Mouse (Mus musculus) liver, postnatal 0 days (tissue): Measurements from ENCODE around the gene Ccdc83.

ENCODE experiments used
- CTCF ChIP-seq: sonication (generic); IDR thresholded peaks from 2 replicates; pipeline ENCODE4 v1.5.1; 2016; ENCODE audit warnings: antibody characterized with exemption, low read depth
- EP300 ChIP-seq: IDR thresholded peaks from 2 replicates; pipeline ENCODE4 v1.6.1; 2016; ENCODE audit warnings: antibody characterized with exemption, low read depth, mild to moderate bottlenecking

- TF ChIP-seq CTCF (no peak), EP300 (no peak)
Measured at GRCm38 (mm10) chr7:90201877-90202465, 63.6 kb downstream of the Ccdc83 start.
